Mouse (Mus musculus) lung, postnatal 0 days (tissue): ENCODE data around the gene Arid4b.

Source experiments
- CTCF ChIP-seq: IDR thresholded peaks from 2 replicates; pipeline ENCODE4 v1.5.1; 2016; ENCODE audit warnings: antibody characterized with exemption, mild to moderate bottlenecking
- EP300 ChIP-seq: IDR thresholded peaks from 2 replicates; pipeline ENCODE4 v1.6.1; 2016; ENCODE audit warnings: antibody characterized with exemption, mild to moderate bottlenecking, control low read depth

GRCm38 (mm10) chr13:14063942-14064271 lies 875 bp downstream of the Arid4b start:
- TF ChIP-seq CTCF (no peak), EP300 (no peak)
